Mouse (Mus musculus): Measurements from ENCODE around the gene Ncln.

DNA sequence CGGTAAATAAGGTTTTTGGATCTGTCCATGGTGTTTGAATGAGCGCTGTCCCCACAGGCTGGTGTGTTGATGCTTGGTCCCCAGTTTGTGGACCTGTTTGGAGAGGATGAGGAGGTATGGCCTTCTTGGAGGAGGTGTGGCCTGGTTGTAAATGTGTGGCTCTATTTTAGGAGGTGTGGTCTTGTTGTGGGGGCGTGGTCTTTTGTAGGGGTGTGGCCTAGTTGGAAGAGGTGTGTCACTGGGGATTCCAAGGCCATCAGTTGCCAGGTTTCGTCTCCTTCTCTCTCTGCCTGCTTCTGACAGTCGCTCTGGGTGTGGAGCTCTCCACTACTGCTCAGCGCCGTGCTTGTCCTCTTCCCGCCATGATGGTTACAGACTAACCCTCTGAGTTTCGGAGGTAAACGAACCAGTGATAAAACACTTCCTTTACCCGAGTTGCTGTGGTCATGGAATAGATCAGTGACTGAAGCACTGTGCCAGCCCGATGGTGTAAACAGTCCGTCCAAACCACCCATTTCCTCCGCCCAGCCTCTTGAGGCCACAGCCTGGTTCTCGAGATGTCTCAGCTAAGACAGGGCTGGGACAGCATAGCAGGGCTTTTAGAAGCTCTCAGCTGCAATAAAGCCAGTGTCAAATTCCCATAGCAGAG lies 8.9 kb upstream of the Ncln start:
- TF ChIP-seq POLR2A (IDR thresholded peaks at IDR 0.05; ENCODE audit: low read depth, low read length) (no peak), CTCF (IDR thresholded peaks at IDR 0.05; ENCODE audit: extremely low read depth, insufficient read depth, insufficient read length, insufficient replicate concordance) (no peak)

Data from spleen, adult 2 months (tissue).